Mouse (Mus musculus) CD4-positive, CD25-positive, alpha-beta regulatory T cell, adult 4 months (primary cell): Measurements from ENCODE around the gene Cfap20. TPM values are rescaled to one million over a fixed set of nuclear protein-coding genes. Genes with fewer than 3 reads are reported as not detected.

ENCODE experiments used
- ATAC-seq: one replicate; pipeline ENCODE4 v1.8.0; 2017
- polyA plus RNA-seq, 2 experiments: library from polyadenylated mRNA; unstranded; fragments of 100-300 nt; shearing (Covaris generic); gene quantifications; one replicate each; pipeline ENCODE4 v1.2.1; 2017

The Cfap20 gene
- polyA plus RNA-seq = 10 to 100 TPM; 57.9 to 91.6 TPM

- peak; percentile 96 for ATAC-seq
These were observed at the start of gene Cfap20 for GRCm38 (mm10) chr8:95434686-95435439. Gene Cfap20 (minus strand): TSS chr8:95434869.

DNA sequence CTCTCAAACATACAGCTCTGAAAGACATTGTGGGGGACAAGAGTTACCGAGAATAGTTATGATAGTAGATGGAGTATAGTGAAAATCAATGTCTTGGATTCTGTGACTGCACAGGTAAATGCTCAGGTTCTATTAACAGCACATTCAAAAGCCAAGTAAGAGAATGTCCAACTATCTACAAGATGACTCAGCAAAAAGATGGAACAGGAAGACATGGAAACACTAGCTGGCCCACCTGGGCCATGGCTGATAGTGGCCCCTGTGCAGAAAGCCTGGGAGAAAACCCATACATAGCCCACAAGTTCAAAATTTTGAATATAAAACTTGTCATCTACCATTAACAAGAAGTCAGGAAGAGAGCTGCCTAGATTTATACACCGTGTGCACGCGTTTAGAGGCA lies 35.3 kb upstream of the Cfap20 start:
- ATAC-seq = no peak

GRCm38 (mm10) chr8:95468995-95469394 lies 34.3 kb upstream of the Cfap20 start:
- ATAC-seq = no peak

DNA sequence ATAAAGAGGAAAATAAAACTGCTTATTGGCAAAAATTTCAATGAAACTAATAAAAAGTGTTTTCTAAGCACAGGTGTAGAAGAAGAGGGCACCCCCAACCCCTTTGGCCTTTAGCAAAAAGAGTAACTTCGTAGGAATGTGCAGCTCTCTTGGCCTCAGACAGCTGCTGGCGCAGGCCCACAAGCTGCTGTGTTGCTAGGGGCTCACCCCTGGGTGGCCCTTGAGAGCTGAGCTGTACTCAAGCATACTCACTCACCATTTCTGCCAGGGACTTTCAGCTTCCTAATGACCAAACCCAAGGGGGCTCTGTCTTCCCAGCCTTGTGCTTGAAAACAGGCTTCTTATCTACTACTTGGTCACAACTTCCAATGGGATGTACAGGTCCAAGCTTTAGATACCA lies 31.9 kb upstream of the Cfap20 start:
- ATAC-seq = no peak

DNA sequence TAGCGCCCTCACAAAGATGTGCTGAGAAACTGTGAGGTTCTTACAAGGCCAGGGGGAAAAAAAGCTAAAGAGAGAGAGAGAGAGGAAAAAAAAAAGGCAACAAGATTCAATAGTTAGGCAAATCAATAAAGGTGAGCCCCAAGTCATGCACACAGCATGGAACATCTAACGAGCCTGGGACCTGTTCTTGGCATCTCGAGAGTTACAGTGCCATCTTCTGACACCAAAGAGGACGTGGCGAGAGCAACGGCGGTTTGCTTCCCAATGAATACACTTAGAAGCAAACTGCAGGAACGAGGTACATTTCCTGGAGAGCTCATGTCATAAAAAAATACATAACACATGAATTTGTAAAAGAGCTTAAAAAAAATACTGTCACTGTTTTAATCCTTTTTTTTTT lies 17.8 kb upstream of the Cfap20 start:
- ATAC-seq = no peak

DNA sequence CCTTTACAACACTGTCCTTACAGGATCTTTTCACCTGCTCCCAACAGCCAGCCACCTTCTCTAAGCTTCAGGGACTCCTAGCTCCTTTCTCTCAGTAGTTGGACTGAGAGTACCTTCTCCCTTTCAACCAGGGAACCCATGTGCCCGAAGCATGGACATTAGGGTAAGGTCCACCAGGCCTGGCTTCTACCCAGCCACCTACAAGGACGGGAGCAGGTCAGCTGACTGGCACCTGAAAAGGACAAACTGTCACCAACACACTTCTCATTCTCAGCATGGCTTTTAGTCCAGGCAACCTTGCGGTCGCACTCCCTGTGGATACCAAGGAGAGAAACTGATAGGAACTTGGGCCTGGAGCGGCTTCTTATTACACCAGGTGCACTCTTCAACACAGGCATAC lies 15.6 kb upstream of the Cfap20 start:
- no peak for ATAC-seq

GRCm38 (mm10) chr8:95447661-95448060 lies 13.0 kb upstream of the Cfap20 start:
- ATAC-seq = no peak

- no peak for ATAC-seq
These were observed 10.4 kb upstream of the Cfap20 start for GRCm38 (mm10) chr8:95445042-95445441.

DNA sequence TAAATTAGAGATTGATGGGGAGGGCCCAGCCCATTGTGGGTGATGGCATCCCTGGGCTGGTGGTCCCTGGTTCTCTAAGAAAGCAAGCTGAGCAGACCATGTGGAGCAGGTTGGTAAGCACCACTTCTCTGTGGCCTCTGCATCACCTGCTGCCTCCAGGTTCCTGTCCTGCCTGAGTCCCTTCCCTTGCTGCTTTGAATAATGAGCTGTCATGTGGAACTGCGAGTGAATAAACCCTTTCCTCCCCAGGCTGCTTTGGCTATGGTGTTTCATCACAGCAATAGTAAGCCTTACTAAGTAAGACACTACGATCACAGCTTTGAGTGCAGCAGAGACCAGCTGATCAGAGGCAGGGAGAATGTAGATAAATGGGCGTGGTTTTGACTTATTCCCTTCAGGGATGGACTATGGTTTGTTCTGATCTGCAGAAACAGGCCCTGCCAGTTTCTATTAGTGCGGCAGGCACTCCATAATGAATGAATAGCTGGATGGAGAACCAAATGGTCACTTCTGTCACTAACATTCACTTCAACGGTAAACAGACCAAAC lies 6.9 kb upstream of the Cfap20 start:
- no peak for ATAC-seq

DNA sequence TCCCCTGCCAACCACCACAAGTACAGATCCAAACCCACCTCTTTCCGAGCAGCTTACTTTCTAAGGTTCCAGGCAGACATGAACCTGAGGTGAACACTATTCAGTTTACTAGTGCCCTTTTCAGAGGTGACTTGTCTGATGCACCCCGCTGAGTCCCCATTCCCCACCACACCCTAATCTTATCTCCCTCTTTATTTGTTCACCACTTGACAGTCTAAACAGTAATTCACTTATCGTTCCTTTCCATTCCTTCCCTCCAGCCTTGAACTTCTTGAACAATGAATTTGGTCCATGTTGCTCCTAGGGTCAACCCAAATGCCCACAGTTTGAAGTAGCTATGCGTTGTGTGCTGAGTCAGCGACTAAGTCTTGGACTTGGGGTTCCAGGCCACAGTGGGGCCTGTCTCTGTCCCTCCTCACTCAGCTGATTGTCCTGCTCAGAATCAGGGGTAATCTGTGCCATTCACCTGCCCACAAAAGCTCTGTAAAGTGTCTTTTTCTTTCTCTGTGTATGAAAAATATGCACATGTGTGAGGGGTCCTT lies 5.6 kb upstream of the Cfap20 start:
- no peak for ATAC-seq

DNA sequence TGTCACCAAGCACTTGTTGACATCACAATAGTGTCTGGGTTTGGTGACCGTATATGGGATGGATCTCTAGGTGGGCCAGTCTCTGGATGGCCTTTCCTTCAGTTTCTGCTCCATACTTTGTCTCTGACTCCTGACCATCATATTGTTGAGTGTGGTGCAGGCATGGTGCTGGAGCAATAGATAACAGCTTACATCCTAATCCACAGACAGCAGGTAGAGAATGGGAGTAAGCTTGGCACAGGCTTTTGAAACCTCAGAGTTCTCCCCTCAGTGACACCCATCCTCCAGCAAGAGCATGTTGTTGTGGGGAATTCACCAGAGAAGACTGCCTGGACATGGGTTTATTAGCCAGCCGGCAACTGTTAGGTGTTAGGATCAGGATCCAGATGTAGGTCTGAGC lies 4.8 kb upstream of the Cfap20 start:
- ATAC-seq = no peak

GRCm38 (mm10) chr8:95437341-95437992 lies 2.8 kb upstream of the Cfap20 start:
- ATAC-seq = no peak

DNA sequence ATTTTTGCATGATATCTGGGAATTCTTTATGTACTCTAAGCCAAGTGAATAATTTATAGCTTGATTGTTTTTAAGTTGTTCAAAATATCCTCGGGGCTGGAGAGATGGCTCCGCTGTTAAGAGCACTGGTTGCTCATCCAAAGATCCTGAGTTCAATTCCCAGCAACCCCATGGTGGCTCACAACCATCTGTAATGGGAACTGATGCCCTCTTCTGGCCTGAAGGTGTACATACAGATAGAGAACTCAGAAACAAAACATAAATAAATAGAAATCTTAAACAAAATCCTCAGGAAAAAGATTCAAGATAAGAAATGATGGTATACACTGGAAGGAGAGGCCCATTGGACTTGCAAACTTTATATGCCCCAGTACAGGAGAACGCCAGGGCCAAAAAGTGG lies 1.3 kb upstream of the Cfap20 start:
- ATAC-seq = no peak

DNA sequence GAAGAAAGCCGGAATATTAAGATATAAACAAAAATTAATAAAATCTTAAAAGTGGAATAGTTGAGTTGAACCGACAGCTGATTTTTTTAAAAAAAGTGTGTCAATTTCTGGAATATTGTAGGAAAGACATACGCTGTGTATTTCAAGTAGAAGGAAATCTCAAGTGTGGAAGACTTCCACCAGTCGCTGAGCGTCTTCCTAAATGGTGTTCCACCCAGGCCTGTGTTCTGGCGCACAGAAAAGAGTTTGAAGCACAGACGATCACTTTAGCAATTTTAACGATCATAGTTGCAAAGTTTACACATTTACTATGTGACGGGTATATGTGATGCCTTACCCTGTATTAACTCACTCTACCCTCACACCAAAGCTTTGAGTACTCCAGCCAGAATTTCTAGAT lies 802 bp upstream of the Cfap20 start:
- no peak for ATAC-seq

GRCm38 (mm10) chr8:95434233-95434632 lies 436 bp downstream of the Cfap20 start:
- ATAC-seq = no peak

- no peak for ATAC-seq
These were observed 1.5 kb downstream of the Cfap20 start for GRCm38 (mm10) chr8:95433124-95433523.

GRCm38 (mm10) chr8:95432471-95432870 lies 2.2 kb downstream of the Cfap20 start:
- no peak for ATAC-seq

GRCm38 (mm10) chr8:95429945-95430344 lies 4.7 kb downstream of the Cfap20 start:
- ATAC-seq = no peak

- ATAC-seq = peak; percentile 78
These were observed 6.8 kb downstream of the Cfap20 start for GRCm38 (mm10) chr8:95427594-95428535.

DNA sequence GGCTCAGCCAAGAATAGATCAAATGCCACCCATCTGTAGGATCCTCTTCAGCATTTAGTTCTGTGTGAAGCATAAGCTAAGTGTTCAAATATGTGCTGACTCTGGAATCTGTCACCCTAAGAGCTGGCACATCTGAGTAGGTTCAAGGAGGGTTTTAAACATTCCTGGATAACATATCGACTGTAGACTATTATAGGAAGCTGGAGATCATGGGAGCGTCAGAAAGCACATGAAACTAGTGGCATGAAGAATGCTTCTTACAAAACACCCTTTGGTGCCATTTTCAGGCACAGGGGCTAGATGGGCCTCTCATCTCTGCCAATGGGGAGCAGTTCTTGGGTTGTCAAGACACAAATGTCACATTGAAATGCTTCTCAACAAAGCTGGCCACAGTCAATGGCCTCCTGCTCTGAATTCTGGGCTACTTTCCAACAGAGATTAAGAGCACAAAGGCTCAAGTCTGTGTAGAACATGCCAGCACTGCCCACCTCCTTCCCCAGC lies 7.8 kb downstream of the Cfap20 start:
- ATAC-seq = no peak

GRCm38 (mm10) chr8:95424682-95425081 lies 10.0 kb downstream of the Cfap20 start:
- no peak for ATAC-seq

DNA sequence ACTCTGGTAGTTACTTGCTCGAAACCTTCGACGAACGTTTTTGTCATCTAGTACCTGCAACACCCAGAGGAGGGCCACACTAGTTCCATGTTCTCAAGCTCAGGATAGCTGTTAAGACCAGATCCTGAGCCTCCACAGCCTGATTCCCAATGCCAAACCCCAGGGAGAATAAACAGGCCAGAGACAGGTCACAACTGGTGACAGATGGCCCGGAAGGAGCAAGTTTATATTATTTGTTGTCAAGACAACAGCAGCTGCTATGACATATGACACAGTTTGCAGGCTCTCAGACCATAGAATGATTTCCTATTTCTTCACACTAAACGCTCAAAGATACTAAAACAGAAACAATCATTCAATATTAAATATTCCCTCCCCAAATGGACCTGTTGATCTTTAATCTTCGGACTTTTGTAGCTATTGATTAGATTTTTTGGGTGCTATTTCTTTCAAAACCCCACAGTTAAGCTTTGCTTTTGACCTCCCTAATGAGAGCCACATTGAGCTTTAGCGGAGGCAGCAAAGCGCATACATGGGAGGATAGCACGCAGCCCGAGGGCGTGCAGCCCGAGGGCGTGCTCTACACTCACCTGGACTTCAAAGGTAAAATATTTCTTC lies 12.4 kb downstream of the Cfap20 start:
- no peak for ATAC-seq
